Mouse (Mus musculus): ENCODE measurements around the gene Mrtfa. TPM values are rescaled to one million over a fixed set of nuclear protein-coding genes. Genes with fewer than 3 reads are reported as not detected.
A peak's percentile ranks its signal among the peaks of the same experiment; 100 is the strongest.

The Mrtfa gene
- total RNA-seq, 2 experiments from 2014 or later, result 39.4 to 76.4 TPM

GRCm38 (mm10) chr15:81104585-81105259 lies 85.8 kb downstream of the Mrtfa start:
- peak; percentile 97 for ATAC-seq (ENCODE audit: poor library complexity, severe bottlenecking)

GRCm38 (mm10) chr15:81103500-81103899 lies 87.1 kb downstream of the Mrtfa start:
- no peak for ATAC-seq (ENCODE audit: poor library complexity, severe bottlenecking)

GRCm38 (mm10) chr15:81102274-81102879 lies 88.2 kb downstream of the Mrtfa start:
- no peak for ATAC-seq (ENCODE audit: poor library complexity, severe bottlenecking)

GRCm38 (mm10) chr15:81101316-81101715 lies 89.2 kb downstream of the Mrtfa start:
- ATAC-seq (ENCODE audit: poor library complexity, severe bottlenecking), result no peak

- no peak for ATAC-seq (ENCODE audit: poor library complexity, severe bottlenecking)
These were observed 91.3 kb downstream of the Mrtfa start for GRCm38 (mm10) chr15:81099269-81099668.

GRCm38 (mm10) chr15:81098689-81099088 lies 91.9 kb downstream of the Mrtfa start:
- ATAC-seq (ENCODE audit: poor library complexity, severe bottlenecking), result no peak

GRCm38 (mm10) chr15:81097896-81098295 lies 92.7 kb downstream of the Mrtfa start:
- no peak for ATAC-seq (ENCODE audit: poor library complexity, severe bottlenecking)

GRCm38 (mm10) chr15:81097456-81097855 lies 93.1 kb downstream of the Mrtfa start:
- ATAC-seq (ENCODE audit: poor library complexity, severe bottlenecking), result no peak

- ATAC-seq (ENCODE audit: poor library complexity, severe bottlenecking), result no peak
These were observed 94.1 kb downstream of the Mrtfa start for GRCm38 (mm10) chr15:81096329-81097055.

- no peak for ATAC-seq (ENCODE audit: poor library complexity, severe bottlenecking)
These were observed 97.5 kb downstream of the Mrtfa start for GRCm38 (mm10) chr15:81093032-81093431.

GRCm38 (mm10) chr15:81091718-81092117 lies 98.8 kb downstream of the Mrtfa start:
- no peak for ATAC-seq (ENCODE audit: poor library complexity, severe bottlenecking)

GRCm38 (mm10) chr15:81087529-81087928 lies 103.0 kb downstream of the Mrtfa start:
- ATAC-seq (ENCODE audit: poor library complexity, severe bottlenecking), result no peak

GRCm38 (mm10) chr15:81086644-81087480 lies 103.7 kb downstream of the Mrtfa start:
- no peak for ATAC-seq (ENCODE audit: poor library complexity, severe bottlenecking)

- ATAC-seq (ENCODE audit: poor library complexity, severe bottlenecking), result no peak
These were observed 106.7 kb downstream of the Mrtfa start for GRCm38 (mm10) chr15:81083826-81084225.

GRCm38 (mm10) chr15:81083281-81083680 lies 107.3 kb downstream of the Mrtfa start:
- no peak for ATAC-seq (ENCODE audit: poor library complexity, severe bottlenecking)

GRCm38 (mm10) chr15:81081216-81081615 lies 109.3 kb downstream of the Mrtfa start:
- ATAC-seq (ENCODE audit: poor library complexity, severe bottlenecking), result no peak

- ATAC-seq (ENCODE audit: poor library complexity, severe bottlenecking), result no peak
These were observed 110.2 kb downstream of the Mrtfa start for GRCm38 (mm10) chr15:81080405-81080804.

GRCm38 (mm10) chr15:81079255-81079654 lies 111.3 kb downstream of the Mrtfa start:
- ATAC-seq (ENCODE audit: poor library complexity, severe bottlenecking), result no peak

- no peak for ATAC-seq (ENCODE audit: poor library complexity, severe bottlenecking)
These were observed 113.0 kb downstream of the Mrtfa start for GRCm38 (mm10) chr15:81077551-81077950.

- peak; percentile 91 for ATAC-seq (ENCODE audit: poor library complexity, severe bottlenecking)
These were observed 116.0 kb downstream of the Mrtfa start for GRCm38 (mm10) chr15:81074543-81074942.

- ATAC-seq (ENCODE audit: poor library complexity, severe bottlenecking), result no peak
These were observed 116.8 kb downstream of the Mrtfa start for GRCm38 (mm10) chr15:81073751-81074150.

Measured in megakaryocyte, adult 5-6 weeks (primary cell).